Mouse (Mus musculus) lung, postnatal 0 days (tissue): ENCODE measurements around the gene Il16. TPM values are rescaled to one million over a fixed set of nuclear protein-coding genes. Genes with fewer than 3 reads are reported as not detected.

ENCODE experiments used
- ATAC-seq: fragments of 200-750 bp; cut with Nextera tagmentation; 2 replicates; pipeline ENCODE4 v1.8.0; 2017; ENCODE audit warnings: moderate library complexity
- DNase-seq: peaks from one replicate; pipeline ENCODE4 v3.0.0-alpha.2; 2016; ENCODE audit warnings: low spot score
- H3K27ac ChIP-seq: fragments of 300-500 bp; sonication (generic); 2 replicates; pipeline ENCODE4 v1.5.1; 2014; ENCODE audit warnings: antibody characterized with exemption, mild to moderate bottlenecking, low read length, mixed read lengths
- H3K27me3 ChIP-seq: fragments of 300-500 bp; sonication (generic); replicated peaks from 2 replicates; pipeline ENCODE4 v1.6.1; 2014; ENCODE audit warnings: low read length, mixed read lengths; ENCODE audit not compliant: insufficient read depth
- H3K36me3 ChIP-seq: fragments of 300-500 bp; sonication (generic); 2 replicates; pipeline ENCODE4 v1.6.1; 2014; ENCODE audit warnings: low read length, mixed read lengths; ENCODE audit not compliant: insufficient read depth
- H3K4me1 ChIP-seq: fragments of 300-500 bp; sonication (generic); 2 replicates; pipeline ENCODE4 v1.6.1; 2014; ENCODE audit warnings: antibody characterized with exemption, low read depth, low read length, mixed read lengths; ENCODE audit not compliant: insufficient read depth
- H3K4me2 ChIP-seq: fragments of 300-500 bp; sonication (generic); replicated peaks from 2 replicates; pipeline ENCODE4 v1.6.1; 2014; ENCODE audit warnings: low read depth, mild to moderate bottlenecking, low read length, moderate library complexity, mixed read lengths
- H3K4me3 ChIP-seq: fragments of 300-500 bp; sonication (generic); 2 replicates; pipeline ENCODE4 v1.5.1; 2014; ENCODE audit warnings: low read depth, low read length
- H3K9ac ChIP-seq: fragments of 300-500 bp; sonication (generic); replicated peaks from 2 replicates; pipeline ENCODE4 v1.6.1; 2014; ENCODE audit warnings: low read depth, mild to moderate bottlenecking
- H3K9me3 ChIP-seq: fragments of 300-500 bp; sonication (generic); 2 replicates; pipeline ENCODE4 v1.6.1; 2016; ENCODE audit warnings: low read length, mixed read lengths
- CTCF ChIP-seq: IDR thresholded peaks from 2 replicates; pipeline ENCODE4 v1.5.1; 2016; ENCODE audit warnings: antibody characterized with exemption, mild to moderate bottlenecking
- EP300 ChIP-seq: IDR thresholded peaks from 2 replicates; pipeline ENCODE4 v1.6.1; 2016; ENCODE audit warnings: antibody characterized with exemption, mild to moderate bottlenecking, control low read depth
- WGBS: fragments of 180-500 bp; shearing (Covaris S2); extraction: QIAGEN DNeasy Blood & Tissue Kit; methylation state at CpG from one replicate; pipeline ENCODE4 v1.1.7; 2014; 5-methylcytosine and 5-hydroxymethylcytosine counted together
- polyA plus RNA-seq: library from polyadenylated mRNA; unstranded; fragments of >200 nt; fragmentation: Nextera tagmentation; extraction: Ambion mirVana; gene quantifications from 2 replicates; pipeline ENCODE4 v1.2.1, GENCODE M21; 2015

Gene Il16
- polyA plus RNA-seq, 1 experiment from 2014 or later, result 8.0 TPM

DNA sequence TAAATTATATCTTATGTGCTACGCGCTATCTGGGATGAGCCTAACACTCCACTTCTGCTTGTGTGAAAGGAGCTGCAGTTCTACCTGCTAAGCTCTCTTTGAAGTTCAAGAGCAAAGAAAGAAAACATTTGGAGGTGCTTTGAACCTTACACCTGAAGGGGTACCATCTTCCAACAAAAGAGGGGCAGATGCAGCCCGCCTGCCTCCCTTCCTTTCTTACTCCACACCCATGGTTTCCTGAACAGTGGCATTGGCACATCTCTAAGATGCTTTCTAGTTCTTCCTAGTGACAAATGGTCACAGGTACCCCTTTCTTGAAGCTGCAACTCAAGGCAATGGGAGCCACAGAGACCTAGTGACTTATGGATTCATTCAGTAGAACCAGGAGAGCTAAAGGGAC lies 83.8 kb downstream of the Il16 start:
- Histone ChIP-seq H3K27ac (no peak overlapping the region), H3K9me3 (no peaks in the 10 kb centered on the region), H3K36me3 (no peaks in the 10 kb centered on the region), H3K27me3 (no peaks in the 10 kb centered on the region), H3K9ac (no peak overlapping the region), H3K4me1 (no peaks in the 10 kb centered on the region), H3K4me3 (no peak overlapping the region), H3K4me2 (no peak overlapping the region)
- ATAC-seq (no peak), DNase-seq (no peak)
- WGBS, result 93% methylated on average over 3 of the region's 3 CpGs
- TF ChIP-seq EP300 (no peak), CTCF (no peak)

DNA sequence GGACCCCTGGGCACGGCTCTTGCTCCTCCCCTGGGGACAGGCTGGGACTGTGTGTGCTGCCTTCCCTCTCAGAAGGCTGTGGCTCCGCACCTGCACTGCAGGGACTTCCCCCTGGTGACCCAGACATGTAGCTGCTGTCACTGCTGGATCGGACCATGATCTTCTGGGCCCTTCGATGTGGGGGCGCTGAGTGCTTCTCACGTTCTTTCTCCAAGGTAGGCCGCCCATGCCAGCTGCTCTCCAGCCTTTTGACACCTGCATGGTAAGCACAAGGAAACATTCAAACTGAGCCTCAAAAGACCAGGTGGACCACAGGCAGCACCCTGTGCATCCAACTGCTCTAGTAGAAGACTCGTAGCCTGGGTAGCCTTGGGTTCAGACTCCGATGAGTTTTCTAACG lies 84.5 kb downstream of the Il16 start:
- Histone ChIP-seq H3K4me2 (no peak overlapping the region), H3K27ac (no peak overlapping the region), H3K27me3 (no peaks in the 10 kb centered on the region), H3K36me3 (no peaks in the 10 kb centered on the region), H3K9me3 (no peaks in the 10 kb centered on the region), H3K4me1 (no peaks in the 10 kb centered on the region), H3K9ac (no peak overlapping the region), H3K4me3 (no peak overlapping the region)
- TF ChIP-seq EP300 (no peak), CTCF (no peak)
- WGBS, result 87% methylated on average over 10 of the region's 10 CpGs
- ATAC-seq, result no peak
- DNase-seq, result no peak

DNA sequence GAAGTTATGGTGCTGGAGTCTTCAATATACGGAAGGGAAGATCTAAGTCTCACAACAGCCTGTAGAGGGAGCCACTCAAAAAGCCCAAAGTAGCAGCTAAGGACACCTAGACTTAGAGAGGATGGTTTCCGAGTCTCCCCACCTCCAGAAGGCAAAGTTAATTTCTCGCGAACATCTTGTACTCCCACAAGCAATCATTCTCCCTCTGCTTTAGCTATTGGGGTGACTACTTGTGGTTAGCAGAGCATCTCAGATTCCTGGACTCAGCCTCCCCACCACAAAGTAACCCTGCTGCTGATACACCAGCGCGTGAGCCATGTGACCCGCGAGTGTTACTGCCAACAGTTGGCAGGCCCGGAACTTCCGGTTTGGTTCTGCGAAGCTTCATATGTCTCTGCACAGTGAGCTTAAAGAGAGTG lies 85.2 kb downstream of the Il16 start:
- H3K9me3 ChIP-seq, result no peaks in the 10 kb centered on the region

DNA sequence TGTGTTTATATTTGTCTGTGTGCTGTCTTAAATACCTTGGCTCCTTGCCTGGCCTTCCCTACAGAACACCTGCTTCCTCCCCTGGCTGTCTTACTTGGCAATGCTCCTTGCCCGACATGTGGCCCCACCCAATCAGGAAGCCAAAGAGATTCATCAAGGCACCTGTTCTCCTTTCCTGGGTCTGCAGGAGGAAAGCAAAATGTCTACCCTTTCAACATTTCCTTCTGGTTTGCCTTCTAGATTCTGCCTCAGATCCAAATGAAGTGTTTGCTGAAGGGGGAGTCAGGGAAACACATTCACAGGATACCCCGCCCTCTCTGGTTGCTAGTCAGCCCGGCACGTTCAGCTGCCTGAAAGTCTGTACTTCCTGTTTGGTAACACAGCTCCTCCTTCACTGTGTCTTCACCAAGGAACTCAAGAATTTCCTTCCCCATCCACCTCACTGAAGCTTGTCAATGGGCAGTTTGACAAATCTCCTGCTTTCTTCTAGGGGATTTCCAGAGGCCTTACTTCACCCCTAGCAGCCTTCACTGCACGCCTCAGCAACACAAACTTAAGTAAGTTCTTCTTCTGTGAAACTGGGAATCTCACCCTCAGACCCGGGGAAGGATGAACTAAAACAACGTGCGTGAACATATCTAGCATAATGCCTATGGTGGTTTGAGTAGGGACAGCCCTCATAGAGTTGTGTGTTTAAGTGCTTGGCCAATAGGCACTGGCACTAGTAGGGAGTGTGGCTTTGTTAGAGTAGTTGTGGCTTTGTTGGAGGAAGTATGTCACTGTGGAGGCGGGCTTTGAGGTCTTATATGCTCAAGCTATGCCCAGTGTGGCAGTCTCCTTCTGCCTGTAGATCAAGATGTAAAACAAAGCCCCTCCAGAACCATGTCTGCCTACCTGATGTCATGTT lies 86.1 kb downstream of the Il16 start:
- DNase-seq (peak; percentile 75), ATAC-seq (peak; percentile 74)
- no peaks in the 10 kb centered on the region for H3K36me3 ChIP-seq
- no peak overlapping the region for H3K4me3 ChIP-seq
- no peak overlapping the region for H3K4me2 ChIP-seq
- WGBS, result 52% methylated on average over 9 of the region's 9 CpGs
- H3K27me3 ChIP-seq, result no peaks in the 10 kb centered on the region
- TF ChIP-seq CTCF (no peak), EP300 (no peak)
- H3K27ac ChIP-seq, result peak overlapping the region; percentile 23; the same call in 1 of the 2 replicates
- H3K9ac ChIP-seq, result no peak overlapping the region
- no peaks in the 10 kb centered on the region for H3K4me1 ChIP-seq
- no peaks in the 10 kb centered on the region for H3K9me3 ChIP-seq

More for the DNA sequence above, 85.2 kb downstream of the Il16 start:
- TF ChIP-seq CTCF (no peak; the same call in 1 of the 2 replicates), EP300 (no peak)
- 88% methylated on average over 11 of the region's 11 CpGs for WGBS
- ATAC-seq (no peak), DNase-seq (no peak)
- Histone ChIP-seq H3K4me3 (no peak overlapping the region), H3K9ac (no peak overlapping the region), H3K4me2 (no peak overlapping the region), H3K36me3 (no peaks in the 10 kb centered on the region), H3K27ac (no peak overlapping the region), H3K27me3 (no peaks in the 10 kb centered on the region), H3K4me1 (no peaks in the 10 kb centered on the region)

DNA sequence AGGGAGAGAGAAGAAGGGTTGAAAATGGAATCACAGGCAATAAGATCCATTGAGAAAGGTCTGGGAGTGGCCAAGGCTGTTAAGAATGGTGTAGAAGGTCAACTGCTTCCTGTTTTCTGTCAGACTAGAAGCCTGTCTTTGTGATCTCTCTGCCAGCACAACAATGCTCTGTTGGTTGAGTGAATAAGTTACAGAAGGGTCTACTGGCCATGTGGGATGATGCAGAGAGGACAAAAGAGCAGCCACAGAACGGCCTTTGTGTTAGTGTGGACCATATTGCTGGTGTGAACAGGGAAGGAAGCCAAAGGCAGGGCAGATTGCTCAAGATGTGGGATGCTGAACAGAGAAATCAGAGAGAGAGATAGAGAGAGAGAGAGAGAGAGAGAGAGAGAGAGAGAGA lies 86.8 kb downstream of the Il16 start:
- TF ChIP-seq EP300 (no peak), CTCF (no peak)
- Histone ChIP-seq H3K9ac (no peak overlapping the region), H3K27ac (0 out of 2 replicates have a peak overlapping the region, but pooled peaks have one; percentile 23), H3K9me3 (no peaks in the 10 kb centered on the region), H3K4me1 (no peaks in the 10 kb centered on the region), H3K4me3 (no peak overlapping the region), H3K4me2 (no peak overlapping the region), H3K36me3 (no peaks in the 10 kb centered on the region), H3K27me3 (no peaks in the 10 kb centered on the region)
- 0 out of 2 replicates have a peak, but pooled peaks have one; percentile 43 for ATAC-seq
- WGBS, result 24% methylated on average over 1 of the region's 1 CpGs
- peak; percentile 55 for DNase-seq

DNA sequence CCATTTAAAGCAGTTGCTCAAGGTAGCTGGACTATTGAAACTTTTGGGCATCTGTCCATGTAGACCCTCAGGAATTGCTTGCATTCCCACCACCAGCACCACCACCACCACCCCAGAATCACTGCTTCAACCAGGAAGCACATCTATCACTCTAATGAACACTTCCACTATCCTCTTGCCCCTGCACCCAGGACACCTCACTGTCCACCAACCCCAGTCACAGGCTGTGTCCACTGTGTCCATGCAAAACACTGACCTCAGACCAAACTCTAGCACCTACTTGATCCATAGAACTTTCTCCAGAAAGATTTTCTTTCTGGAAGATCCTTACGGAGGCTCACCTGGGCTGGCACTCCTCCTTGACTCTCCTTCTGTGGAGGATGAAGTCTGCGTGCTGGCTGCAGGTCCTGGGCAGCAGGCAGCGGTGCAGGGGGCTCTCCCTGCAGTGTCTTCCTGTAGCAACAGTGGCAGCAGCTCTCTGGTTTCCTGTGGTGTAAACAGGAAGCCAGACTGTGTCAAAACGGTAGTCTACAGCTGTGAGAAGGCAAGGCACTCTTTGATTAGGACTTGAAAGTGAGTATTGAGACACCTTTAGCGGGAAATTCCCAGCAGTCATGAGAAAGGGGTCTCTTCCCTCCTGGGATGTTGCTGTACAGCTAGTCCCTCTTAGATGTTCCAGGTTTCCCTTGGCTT lies 90.4 kb downstream of the Il16 start:
- ATAC-seq (peak; percentile 36; the same call in 1 of the 2 replicates), DNase-seq (peak; percentile 36)
- Histone ChIP-seq H3K4me1 (no peaks in the 10 kb centered on the region), H3K4me2 (0 out of 2 replicates have a peak overlapping the region, but pooled peaks have one; percentile 8), H3K36me3 (no peaks in the 10 kb centered on the region), H3K27ac (0 out of 2 replicates have a peak overlapping the region, but pooled peaks have one; percentile 2), H3K9me3 (no peaks in the 10 kb centered on the region), H3K27me3 (no peaks in the 10 kb centered on the region), H3K9ac (no peak overlapping the region), H3K4me3 (no peak overlapping the region; the same call in 1 of the 2 replicates)
- no peak for TF ChIP-seq CTCF
- 0 out of 2 replicates have a peak, but pooled peaks have one; percentile 37 for TF ChIP-seq EP300
- WGBS, result 37% methylated on average over 5 of the region's 5 CpGs
